Mouse (Mus musculus) forebrain, embryonic 15.5 days (tissue): Measurements from ENCODE around the gene Pex14. TPM values are rescaled to one million over a fixed set of nuclear protein-coding genes. Genes with fewer than 3 reads are reported as not detected.

Experiments
- ATAC-seq: fragments of 200-750 bp; cut with Nextera tagmentation; replicated peaks from 2 replicates; pipeline ENCODE4 v1.8.0; 2017; ENCODE audit warnings: mild to moderate bottlenecking, moderate TSS enrichment, moderate library complexity
- H3K27ac ChIP-seq: fragments of 300-500 bp; sonication (generic); replicated peaks from 2 replicates; pipeline ENCODE4 v1.5.1; 2015; ENCODE audit warnings: mild to moderate bottlenecking, inconsistent platforms
- H3K27me3 ChIP-seq: fragments of 300-500 bp; sonication (generic); 2 replicates; pipeline ENCODE4 v1.6.1; 2015; ENCODE audit warnings: inconsistent platforms
- H3K36me3 ChIP-seq: fragments of 300-500 bp; sonication (generic); 2 replicates; pipeline ENCODE4 v1.6.1; 2015; ENCODE audit warnings: mild to moderate bottlenecking, inconsistent platforms
- H3K4me1 ChIP-seq: fragments of 300-500 bp; sonication (generic); 2 replicates; pipeline ENCODE4 v1.6.1; 2015; ENCODE audit warnings: inconsistent platforms
- H3K4me2 ChIP-seq: fragments of 300-500 bp; sonication (generic); replicated peaks from 2 replicates; pipeline ENCODE4 v1.6.1; 2015; ENCODE audit warnings: mild to moderate bottlenecking, inconsistent platforms
- H3K4me3 ChIP-seq: fragments of 300-500 bp; sonication (generic); 2 replicates; pipeline ENCODE4 v1.5.1; 2015; ENCODE audit warnings: mild to moderate bottlenecking, inconsistent platforms
- H3K9ac ChIP-seq: fragments of 300-500 bp; sonication (generic); replicated peaks from 2 replicates; pipeline ENCODE4 v1.6.1; 2015; ENCODE audit warnings: mild to moderate bottlenecking, inconsistent platforms
- H3K9me3 ChIP-seq: fragments of 300-500 bp; sonication (generic); 2 replicates; pipeline ENCODE4 v1.6.1; 2016; ENCODE audit warnings: inconsistent platforms
- WGBS: fragments of 180-500 bp; shearing (Covaris S2); methylation state at CpG from one replicate; pipeline ENCODE4 v1.1.7; 2015; ENCODE audit warnings: mixed read lengths; 5-methylcytosine and 5-hydroxymethylcytosine counted together
- polyA plus RNA-seq: library from polyadenylated mRNA; unstranded; fragments of >200 nt; fragmentation: Nextera tagmentation; extraction: Ambion mirVana; gene quantifications from 2 replicates; pipeline ENCODE4 v1.2.1, GENCODE M21; 2015

Gene Pex14
- polyA plus RNA-seq, 1 experiment from 2014 or later: 53.4 TPM

GRCm38 (mm10) chr4:148918707-148919447, 180.8 kb downstream of the Pex14 start:
- no peak for ATAC-seq
- Histone ChIP-seq H3K4me3 (no peak overlapping the region), H3K9me3 (no peaks in the 10 kb centered on the region), H3K27ac (no peak overlapping the region), H3K36me3 (no peaks in the 10 kb centered on the region), H3K4me1 (peaks cover 37% of the 10 kb centered on the region), H3K27me3 (peaks cover 4% of the 10 kb centered on the region), H3K9ac (no peak overlapping the region), H3K4me2 (no peak overlapping the region)
- 49% methylated on average over 15 of the region's 15 CpGs for WGBS

GRCm38 (mm10) chr4:148915849-148916248, 183.8 kb downstream of the Pex14 start:
- Histone ChIP-seq H3K4me3 (no peak overlapping the region), H3K36me3 (no peaks in the 10 kb centered on the region), H3K4me2 (no peak overlapping the region), H3K27ac (no peak overlapping the region), H3K27me3 (peaks cover 4% of the 10 kb centered on the region; the same call in 1 of the 2 replicates), H3K9ac (no peak overlapping the region), H3K4me1 (peaks cover 17% of the 10 kb centered on the region), H3K9me3 (no peaks in the 10 kb centered on the region)
- 69% methylated on average over 15 of the region's 15 CpGs for WGBS
- no peak for ATAC-seq

- no peak overlapping the region for H3K4me2 ChIP-seq
- ATAC-seq: peak; percentile 62
- H3K27ac ChIP-seq: no peak overlapping the region
- WGBS: 32% methylated on average over 10 of the region's 10 CpGs
- no peak overlapping the region for H3K9ac ChIP-seq
- no peak overlapping the region for H3K4me3 ChIP-seq
- H3K4me1 ChIP-seq: peaks cover 15% of the 10 kb centered on the region
- no peaks in the 10 kb centered on the region for H3K36me3 ChIP-seq
- no peaks in the 10 kb centered on the region for H3K9me3 ChIP-seq
- H3K27me3 ChIP-seq: peaks cover 3% of the 10 kb centered on the region; the same call in 1 of the 2 replicates
Observed at GRCm38 (mm10) chr4:148914863-148915622, 184.6 kb downstream of the Pex14 start.

GRCm38 (mm10) chr4:148912826-148913590, 186.7 kb downstream of the Pex14 start:
- Histone ChIP-seq H3K9me3 (no peaks in the 10 kb centered on the region), H3K4me3 (no peak overlapping the region), H3K36me3 (no peaks in the 10 kb centered on the region), H3K27me3 (no peaks in the 10 kb centered on the region), H3K27ac (no peak overlapping the region), H3K9ac (no peak overlapping the region), H3K4me2 (no peak overlapping the region), H3K4me1 (peaks cover 22% of the 10 kb centered on the region)
- no peak for ATAC-seq
- 54% methylated on average over 8 of the region's 8 CpGs for WGBS

DNA sequence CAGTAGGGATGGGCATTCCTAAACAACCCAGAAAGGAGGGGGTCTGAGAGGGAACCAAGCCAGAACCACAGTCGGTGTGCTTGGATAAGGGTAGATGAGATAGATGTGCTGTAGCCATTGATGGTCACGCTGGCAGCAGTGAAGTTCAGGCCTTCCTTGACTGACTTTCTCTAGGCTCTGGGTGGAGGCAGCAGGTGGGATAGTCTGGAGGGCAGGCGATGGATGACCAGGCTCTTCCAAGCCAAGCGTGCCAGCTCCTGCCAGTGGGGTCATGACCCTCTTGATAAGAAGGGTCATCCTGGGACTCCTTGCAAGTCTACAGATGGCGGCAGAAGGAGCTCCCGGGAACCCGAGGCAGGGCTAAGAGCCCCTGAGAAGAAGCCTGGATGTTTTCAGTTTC, 187.5 kb downstream of the Pex14 start:
- Histone ChIP-seq H3K9ac (no peak overlapping the region), H3K4me2 (no peak overlapping the region), H3K9me3 (no peaks in the 10 kb centered on the region), H3K36me3 (no peaks in the 10 kb centered on the region), H3K4me1 (peaks cover 22% of the 10 kb centered on the region), H3K4me3 (no peak overlapping the region), H3K27me3 (no peaks in the 10 kb centered on the region), H3K27ac (no peak overlapping the region)
- 72% methylated on average over 7 of the region's 7 CpGs for WGBS
- no peak for ATAC-seq

Other genes with a start within 250 kb of the Pex14 start
- gene Dffa, start 4.3 kb upstream of the Pex14 start, polyA plus RNA-seq: 24.2 and 25.0 TPM in 2 replicates
- gene Cort, start 26.9 kb upstream of the Pex14 start, polyA plus RNA-seq: 1.2 and 1.3 TPM in 2 replicates
- gene Cenps, start 37.8 kb upstream of the Pex14 start, polyA plus RNA-seq: 21.9 and 26.8 TPM in 2 replicates
- 92.1 and 94.4 TPM in 2 replicates for gene Pgd, start 66.9 kb upstream of the Pex14 start, polyA plus RNA-seq
- gene Kif1b, start 207.8 kb upstream of the Pex14 start, polyA plus RNA-seq: 135 and 141 TPM in 2 replicates